Mouse (Mus musculus) spleen, adult 2 months (tissue): Measurements from ENCODE around the gene Ptpn4.

Experiments
- CTCF ChIP-seq: fragments of 200-500 bp; IDR thresholded peaks from 2 replicates; pipeline ENCODE4 v1.5.1; 2011; ENCODE audit warnings: mild to moderate bottlenecking, inconsistent platforms; ENCODE audit not compliant: insufficient read depth, insufficient read length, insufficient replicate concordance; ENCODE audit errors: extremely low read depth
- POLR2A ChIP-seq: fragments of 200-500 bp; IDR thresholded peaks from 2 replicates; pipeline ENCODE4 v1.6.1; 2011; ENCODE audit warnings: low read depth, low read length, inconsistent platforms

GRCm38 (mm10) chr1:119681663-119682213 lies 155.7 kb downstream of the Ptpn4 start:
- TF ChIP-seq CTCF (no peak), POLR2A (no peak)
